In genomic region chr7:24175337-24175711, GRCm38 (mm10) we compare ENCODE assay signal across 9 mouse cellular contexts. TPM values are rescaled to one million over a fixed set of nuclear protein-coding genes. Genes with fewer than 3 reads are reported as not detected.
DNase-seq lines count a peak whose midpoint lies in the region; ATAC-seq lines count a peak whose summit lies in the region.
"Had no signal": no experiment of that assay in that cellular context is flagged by ENCODE, and none has a peak within 500 bp of the region (broad histone marks: within the 10 kb centered on the region; RNA-seq: fewer than 3 reads in every experiment).

No protein-coding gene starts in this region.

- 53% methylated on average over 6 of the region's 6 CpGs for WGBS in heart, embryonic 16.5 days
- 62% methylated on average over 6 of the region's 6 CpGs for WGBS in hindbrain, embryonic 11.5 days
- WGBS in macrophage (ENCODE audit: missing documents), result 29% methylated on average over 6 of the region's 6 CpGs

- peaks cover 7% of the 10 kb centered on the region for H3K4me1 ChIP-seq in heart, embryonic 16.5 days (ENCODE audit: control insufficient read depth, insufficient read depth, low read length)
- H3K4me1 ChIP-seq in brown adipose tissue, adult 24 weeks (ENCODE audit: control insufficient read depth, insufficient read depth, insufficient read length, low read length), result no peaks in the 10 kb centered on the region; the same call in 1 of the 2 replicates
- no peaks in the 10 kb centered on the region for H3K4me1 ChIP-seq in hindbrain, embryonic 11.5 days (replicated peaks; ENCODE audit: control insufficient read depth, insufficient read depth, low read length)

- H3K9ac ChIP-seq in heart, embryonic 16.5 days (ENCODE audit: low read length), result peak overlapping the region; percentile 73
- peak overlapping the region; percentile 65 for H3K9ac ChIP-seq in hindbrain, embryonic 11.5 days (ENCODE audit: low read depth, low read length)

- no peaks in the 10 kb centered on the region for H3K9me3 ChIP-seq in heart, embryonic 16.5 days (replicated peaks; ENCODE audit: control insufficient read depth, low read length)
- H3K9me3 ChIP-seq in hindbrain, embryonic 11.5 days (ENCODE audit: control insufficient read depth, low read length), result no peaks in the 10 kb centered on the region

- no peak overlapping the region for H3K27ac ChIP-seq in heart, embryonic 16.5 days (ENCODE audit: low read length)
- no peak overlapping the region for H3K27ac ChIP-seq in brown adipose tissue, adult 24 weeks (replicated peaks; ENCODE audit: low read depth, low read length)
- H3K27ac ChIP-seq in hindbrain, embryonic 11.5 days (ENCODE audit: low read depth, low read length), result no peak overlapping the region
- no peak overlapping the region for H3K27ac ChIP-seq in macrophage

- no peak for ATAC-seq in heart, embryonic 16.5 days (replicated peaks; ENCODE audit: extremely low read depth, insufficient read depth, low FRiP score)
- ATAC-seq in hindbrain, embryonic 11.5 days (ENCODE audit: low FRiP score), result peak; percentile 39; the same call in 1 of the 2 replicates

- no peaks in the 10 kb centered on the region for H3K36me3 ChIP-seq in heart, embryonic 16.5 days (ENCODE audit: control insufficient read depth, insufficient read depth)
- H3K36me3 ChIP-seq in hindbrain, embryonic 11.5 days (ENCODE audit: control insufficient read depth, insufficient read depth, low read length), result no peaks in the 10 kb centered on the region
- H3K36me3 ChIP-seq in macrophage (ENCODE audit: inconsistent target), result no peaks in the 10 kb centered on the region

- peak overlapping the region; percentile 66 for H3K4me3 ChIP-seq in heart, embryonic 16.5 days (ENCODE audit: low read length)
- peak overlapping the region; percentile 55 for H3K4me3 ChIP-seq in brown adipose tissue, adult 24 weeks (ENCODE audit: insufficient read depth, low read depth, low read length)
- peak overlapping the region; percentile 44 for H3K4me3 ChIP-seq in hindbrain, embryonic 11.5 days (ENCODE audit: low read depth, low read length)
- H3K4me3 ChIP-seq in macrophage (ENCODE audit: inconsistent target), result peak overlapping the region; percentile 14

- no peaks in the 10 kb centered on the region for H3K79me2 ChIP-seq in macrophage (ENCODE audit: inconsistent target)

- H3K27me3 ChIP-seq in heart, embryonic 16.5 days (ENCODE audit: control insufficient read depth, insufficient read depth, low read length), result no peaks in the 10 kb centered on the region
- H3K27me3 ChIP-seq in hindbrain, embryonic 11.5 days (ENCODE audit: control insufficient read depth, insufficient read depth, low read length), result no peaks in the 10 kb centered on the region
- H3K27me3 ChIP-seq: CH12.LX had no signal

- H3K4me2 ChIP-seq in heart, embryonic 16.5 days (ENCODE audit: low read depth, low read length), result peak overlapping the region; percentile 67
- peak overlapping the region; percentile 40 for H3K4me2 ChIP-seq in hindbrain, embryonic 11.5 days (replicated peaks; ENCODE audit: low read depth, low read length)

- DNase-seq in heart, adult 8-10 months (ENCODE audit: low spot score), result no peak
- DNase-seq in hindbrain, embryonic 11.5 days (ENCODE audit: low spot score), result no peak
- no peak for DNase-seq in natural killer cell, adult 2 months (ENCODE audit: low spot score in 2 of 2)
- DNase-seq in adipocyte (ENCODE audit: low spot score), result no peak
- DNase-seq in layer of hippocampus, postnatal 14 days (ENCODE audit: low spot score in 2 of 2), result no peak

RNA-seq across cellular contexts. Expression of gene Zfp114, which starts 0.5 kb away (rescaled TPM):
- 2.1 and 3.3 TPM in 2 replicates for polyA plus RNA-seq in heart, embryonic 16.5 days (2015; fragmentation: Nextera tagmentation; extraction: Ambion mirVana)
- total RNA-seq in heart, adult 8-10 months (2022), result under 1 TPM in 2 of 4 experiments, not detected in 2; 0.11 to 0.13 TPM
- polyA plus RNA-seq in brown adipose tissue, adult 24 weeks (2012; ENCODE audit: insufficient read depth, insufficient read length, missing spikeins), result not detected in 2 replicates
- 4.5 and 7.8 TPM in 2 replicates for polyA plus RNA-seq in hindbrain, embryonic 11.5 days (2014; fragmentation: Nextera tagmentation; extraction: Ambion mirVana)
- total RNA-seq in macrophage (2018; cell fraction: chromatin; rRNA removed), result under 1 TPM in 5 of 26 experiments, not detected in 21; 0.26 to 0.73 (median 0.33) TPM
- total RNA-seq in macrophage (2018; cell fraction: cytosol; rRNA removed), result under 1 TPM in 7 of 26 experiments, not detected in 19; 0.03 to 0.07 (median 0.06) TPM
- under 1 TPM in 5 of 26 experiments, not detected in 21; 0.17 to 0.58 (median 0.21) TPM for total RNA-seq in macrophage (2018; cell fraction: nucleus; rRNA removed)
- polyA plus RNA-seq in macrophage (2018), result 0.06 to 0.09 TPM in 2 of 3 replicates, not detected in the other
- 1 to 10 TPM; 4.0 to 4.3 TPM for total RNA-seq in layer of hippocampus, postnatal 14 days (2021)
- total RNA-seq: CH12.LX had no signal

RNA-seq across cellular contexts. Expression of gene Zfp111, which starts 35.9 kb away (rescaled TPM):
- 5.6 and 7.1 TPM in 2 replicates for polyA plus RNA-seq in heart, embryonic 16.5 days (2015; fragmentation: Nextera tagmentation; extraction: Ambion mirVana)
- total RNA-seq in heart, adult 8-10 months (2022), result 1 to 10 TPM; 1.8 to 4.3 (median 3.4) TPM
- 1.5 and 1.7 TPM in 2 replicates for polyA plus RNA-seq in brown adipose tissue, adult 24 weeks (2012; ENCODE audit: insufficient read depth, insufficient read length, missing spikeins)
- 9.5 and 11.0 TPM in 2 replicates for polyA plus RNA-seq in hindbrain, embryonic 11.5 days (2014; fragmentation: Nextera tagmentation; extraction: Ambion mirVana)
- 10 to 100 TPM in 19 of 26 experiments, 1 to 10 TPM in 7; 5.1 to 29.5 (median 13.7) TPM for total RNA-seq in macrophage (2018; cell fraction: chromatin; rRNA removed)
- 1 to 10 TPM; 1.7 to 6.9 (median 4.7) TPM for total RNA-seq in macrophage (2018; cell fraction: cytosol; rRNA removed)
- 10 to 100 TPM in 10 of 26 experiments, 1 to 10 TPM in 16; 3.8 to 22.3 (median 7.6) TPM for total RNA-seq in macrophage (2018; cell fraction: nucleus; rRNA removed)
- polyA plus RNA-seq in macrophage (2018), result 3.9 to 7.1 TPM (median 4.4 TPM) in 3 replicates
- total RNA-seq in layer of hippocampus, postnatal 14 days (2021), result 10 to 100 TPM in 1 of 2 experiments, 1 to 10 TPM in 1; 9.4 to 10.3 TPM
- total RNA-seq: CH12.LX had no signal

RNA-seq across cellular contexts. Expression of gene Zfp235, which starts 41.4 kb away (rescaled TPM):
- 8.7 and 9.4 TPM in 2 replicates for polyA plus RNA-seq in heart, embryonic 16.5 days (2015; fragmentation: Nextera tagmentation; extraction: Ambion mirVana)
- total RNA-seq in heart, adult 8-10 months (2022), result 1 to 10 TPM; 4.0 to 5.5 (median 4.5) TPM
- polyA plus RNA-seq in brown adipose tissue, adult 24 weeks (2012; ENCODE audit: insufficient read depth, insufficient read length, missing spikeins), result 2.4 and 4.4 TPM in 2 replicates
- polyA plus RNA-seq in hindbrain, embryonic 11.5 days (2014; fragmentation: Nextera tagmentation; extraction: Ambion mirVana), result 15.1 and 18.1 TPM in 2 replicates
- 10 to 100 TPM in 10 of 26 experiments, 1 to 10 TPM in 15, under 1 TPM in 1; 0.94 to 22.4 (median 5.3) TPM for total RNA-seq in macrophage (2018; cell fraction: chromatin; rRNA removed)
- total RNA-seq in macrophage (2018; cell fraction: cytosol; rRNA removed), result 1 to 10 TPM in 24 of 26 experiments, under 1 TPM in 2; 0.66 to 4.8 (median 3.2) TPM
- 10 to 100 TPM in 6 of 26 experiments, 1 to 10 TPM in 19, under 1 TPM in 1; 0.91 to 23.0 (median 5.3) TPM for total RNA-seq in macrophage (2018; cell fraction: nucleus; rRNA removed)
- 1.7 to 4.9 TPM (median 2.7 TPM) in 3 replicates for polyA plus RNA-seq in macrophage (2018)
- 10 to 100 TPM; 19.0 to 19.2 TPM for total RNA-seq in layer of hippocampus, postnatal 14 days (2021)

Comparison
In these comparisons a context has a peak if more than half of its experiments do, and no peak if none do; other contexts are left out.
1. H3K4me3 ChIP-seq: peak in every context shown above with its lines; median percentile 66 in heart, embryonic 16.5 days; 55 in brown adipose tissue, adult 24 weeks; 44 in hindbrain, embryonic 11.5 days; 14 in macrophage.